Mouse (Mus musculus) ES-E14 (cell line): ENCODE results near the gene Ndufs2. TPM values are rescaled to one million over a fixed set of nuclear protein-coding genes. Genes with fewer than 3 reads are reported as not detected.

ENCODE experiments used
- DNase-seq: peaks from one replicate; pipeline ENCODE4 v3.0.0-alpha.2; 2013; ENCODE audit warnings: low read depth, low spot score
- H3K27ac ChIP-seq: 2 replicates; pipeline ENCODE4 v1.5.1; 2012; ENCODE audit warnings: low read depth, mild to moderate bottlenecking, low read length, moderate library complexity, mixed read lengths; ENCODE audit not compliant: poor library complexity, insufficient read depth, severe bottlenecking
- H3K36me3 ChIP-seq: 2 replicates; pipeline ENCODE4 v1.6.1; 2012; ENCODE audit warnings: mild to moderate bottlenecking, low read length, moderate library complexity, mixed read lengths; ENCODE audit not compliant: control insufficient read depth, poor library complexity, insufficient read depth, severe bottlenecking
- H3K4me1 ChIP-seq, 2 experiments: fragments of 150-350 bp in 1 of 2; sonication (generic) in 1 of 2; 2 replicates each; pipeline ENCODE4 v1.6.1; 2012; ENCODE audit warnings: low read length in 2 of 2, mild to moderate bottlenecking in 1 of 2, mixed read lengths in 1 of 2; ENCODE audit not compliant: control insufficient read depth in 2 of 2, insufficient read depth in 2 of 2, poor library complexity in 1 of 2
- H3K4me3 ChIP-seq, 2 experiments: fragments of 150-350 bp in 1 of 2; sonication (generic) in 1 of 2; 2 replicates each; pipeline ENCODE4 v1.5.1; 2012; ENCODE audit warnings: low read length in 2 of 2, low read depth in 1 of 2, mild to moderate bottlenecking in 1 of 2, mixed read lengths in 1 of 2; ENCODE audit not compliant: insufficient read depth in 1 of 2, poor library complexity in 1 of 2, severe bottlenecking in 1 of 2
- H3K9ac ChIP-seq: 2 replicates; pipeline ENCODE4 v1.6.1; 2012; ENCODE audit warnings: low read depth, mild to moderate bottlenecking, low read length, mixed read lengths; ENCODE audit not compliant: poor library complexity, insufficient read depth, severe bottlenecking
- H3K9me3 ChIP-seq: fragments of 150-350 bp; sonication (generic); 2 replicates; pipeline ENCODE4 v1.6.1; 2012; ENCODE audit warnings: low read depth, mild to moderate bottlenecking, low read length; ENCODE audit not compliant: control insufficient read depth, insufficient read depth
- CHD2 ChIP-seq: IDR thresholded peaks from 2 replicates; pipeline ENCODE4 v1.6.1; 2014; ENCODE audit warnings: mild to moderate bottlenecking, low read depth, low read length, inconsistent platforms
- HCFC1 ChIP-seq: IDR thresholded peaks from 2 replicates; pipeline ENCODE4 v1.6.1; 2012; ENCODE audit warnings: low read length, inconsistent platforms, borderline replicate concordance; ENCODE audit not compliant: insufficient read depth
- MAFK ChIP-seq: IDR thresholded peaks from 2 replicates; pipeline ENCODE4 v1.6.1; 2014; ENCODE audit warnings: mild to moderate bottlenecking, low read depth, low read length, inconsistent platforms; ENCODE audit not compliant: insufficient read depth
- ZC3H11A ChIP-seq: IDR thresholded peaks from 2 replicates; pipeline ENCODE4 v1.6.1; 2012; ENCODE audit warnings: low read depth, mild to moderate bottlenecking, inconsistent platforms, low read length, borderline replicate concordance
- ZNF384 ChIP-seq: IDR thresholded peaks from 2 replicates; pipeline ENCODE4 v1.6.1; 2012; ENCODE audit warnings: low read depth, low read length, inconsistent platforms
- in situ Hi-C, 2 experiments: fragments of 600-800 bp; cut with MboI; formaldehyde crosslinking; loops; one replicate each; pipeline ENCODE4 v1.15.1; 2025; ENCODE audit warnings: low sequenced_read_pairs in 2 of 2, inconsistent platforms in 1 of 2; ENCODE audit not compliant: unreplicated experiment in 2 of 2
- total RNA-seq: library from RNA; depleted of rRNA; stranded (reverse); fragments of 300-350 nt; gene quantifications from 2 replicates; pipeline ENCODE4 v1.2.3, GENCODE M21; 2012

Ndufs2 gene
- total RNA-seq, 1 experiment: 175 TPM

GRCm38 (mm10) chr1:171260316-171260715 lies 9.1 kb upstream of the Ndufs2 start:
- H3K4me1 ChIP-seq: peaks cover 0 to 7% of the 10 kb centered on the region in 2 experiments; a peak in 1 of 4 replicates
- H3K36me3 ChIP-seq: no peaks in the 10 kb centered on the region
- no peak overlapping the region for H3K27ac ChIP-seq
- TF ChIP-seq HCFC1 (no peak), MAFK (no peak), CHD2 (no peak), ZNF384 (no peak), ZC3H11A (no peak)
- H3K9ac ChIP-seq: no peak overlapping the region
- no peak for DNase-seq
- H3K9me3 ChIP-seq: no peaks in the 10 kb centered on the region
- in situ Hi-C loops: no loop called here
- no peak overlapping the region for H3K4me3 ChIP-seq

- Histone ChIP-seq H3K9ac (peak overlapping the region; percentile 30), H3K9me3 (no peaks in the 10 kb centered on the region), H3K4me3 (peak overlapping the region; percentile 20 to 45; a peak in 2 of 4 replicates), H3K36me3 (no peaks in the 10 kb centered on the region), H3K4me1 (peaks cover 0 to 7% of the 10 kb centered on the region in 2 experiments; a peak in 1 of 4 replicates), H3K27ac (no peak overlapping the region)
- in situ Hi-C loops: no loop called here
- no peak for DNase-seq
- TF ChIP-seq ZC3H11A: no peak
- no peak for TF ChIP-seq CHD2
- no peak for TF ChIP-seq MAFK
- no peak for TF ChIP-seq ZNF384
These were observed 7.7 kb upstream of the Ndufs2 start for GRCm38 (mm10) chr1:171258921-171259320.

- no peaks in the 10 kb centered on the region for H3K36me3 ChIP-seq
These were observed 6.6 kb upstream of the Ndufs2 start for GRCm38 (mm10) chr1:171257781-171258180.

GRCm38 (mm10) chr1:171256937-171257548 lies 5.9 kb upstream of the Ndufs2 start:
- in situ Hi-C loops: no loop called here
- peak overlapping the region; percentile 16 to 41; a peak in 3 of 4 replicates for H3K4me3 ChIP-seq

More at GRCm38 (mm10) chr1:171257781-171258180, 6.6 kb upstream of the Ndufs2 start:
- no peaks in the 10 kb centered on the region for H3K9me3 ChIP-seq
- DNase-seq: no peak
- no peak overlapping the region for H3K4me3 ChIP-seq
- in situ Hi-C loops: no loop called here
- TF ChIP-seq ZNF384 (no peak), MAFK (peak; percentile 82), ZC3H11A (no peak)
- no peak overlapping the region for H3K27ac ChIP-seq
- H3K9ac ChIP-seq: no peak overlapping the region
- H3K4me1 ChIP-seq: peaks cover 0 to 10% of the 10 kb centered on the region in 2 experiments; a peak in 1 of 4 replicates

More at GRCm38 (mm10) chr1:171256937-171257548, 5.9 kb upstream of the Ndufs2 start:
- no peak for TF ChIP-seq CHD2
- TF ChIP-seq HCFC1: no peak
- no peak for TF ChIP-seq ZC3H11A
- TF ChIP-seq MAFK: no peak
- TF ChIP-seq ZNF384: no peak
- Histone ChIP-seq H3K27ac (no peak overlapping the region), H3K4me1 (peaks cover 0 to 7% of the 10 kb centered on the region in 2 experiments; a peak in 1 of 4 replicates), H3K36me3 (no peaks in the 10 kb centered on the region), H3K9me3 (no peaks in the 10 kb centered on the region), H3K9ac (no peak overlapping the region)
- DNase-seq: peak; percentile 62
